Mouse (Mus musculus) heart, adult 8-10 months (tissue): Measurements from ENCODE around the gene Myct1. TPM values are rescaled to one million over a fixed set of nuclear protein-coding genes. Genes with fewer than 3 reads are reported as not detected.

Source experiments
- DNase-seq: peaks from one replicate; pipeline ENCODE4 v3.0.0; 2022; ENCODE audit warnings: low spot score
- total RNA-seq, 4 experiments: library from RNA; stranded (reverse); gene quantifications; 2 replicates each; pipeline ENCODE4 v1.2.4; 2022

The Myct1 gene
- total RNA-seq: 10 to 100 TPM; 10.6 to 13.6 (median 11.7) TPM

DNA sequence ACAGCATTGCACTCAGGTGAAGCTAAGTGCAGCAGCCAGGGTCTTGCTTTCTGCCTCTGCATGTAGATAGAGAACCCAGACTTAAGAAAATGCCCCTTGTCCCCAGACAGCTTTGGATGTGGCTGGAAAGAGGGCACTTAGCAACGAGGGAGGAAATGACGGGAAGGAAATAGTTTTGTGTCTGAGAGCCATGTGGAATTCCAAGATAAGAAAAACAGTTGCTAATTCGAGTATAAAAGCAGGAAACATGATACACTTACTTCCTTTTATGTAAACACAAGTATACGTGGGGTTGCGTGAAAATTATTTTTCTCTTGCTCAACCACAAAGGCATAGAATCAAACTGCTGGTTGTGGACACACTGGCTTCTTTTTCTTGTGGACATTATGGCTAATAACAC is at the start of gene Myct1:
Gene Myct1, plus strand, starts transcription at position 312 of the 400 bp plus-strand sequence.
- peak; percentile 76 for DNase-seq

DNA sequence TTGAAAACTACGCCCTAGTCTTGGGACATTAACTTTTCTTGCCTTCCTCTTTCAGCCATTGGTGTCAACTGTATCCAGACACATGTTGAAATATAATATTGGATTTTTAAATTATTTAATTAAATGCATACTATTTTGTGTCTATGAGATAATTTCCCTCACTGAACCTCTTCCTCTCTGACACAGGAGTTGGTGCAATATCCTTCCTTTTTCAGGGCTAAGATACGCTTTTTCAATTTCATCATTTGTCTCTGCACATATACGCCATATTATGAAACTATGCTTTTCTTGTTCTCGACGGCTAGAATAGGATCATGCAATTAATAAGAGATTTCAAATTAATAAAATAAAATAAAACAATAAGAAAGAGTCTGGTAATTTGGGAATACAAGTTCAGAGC is 47.1 kb upstream of the Myct1 start:
- no peak for DNase-seq

DNA sequence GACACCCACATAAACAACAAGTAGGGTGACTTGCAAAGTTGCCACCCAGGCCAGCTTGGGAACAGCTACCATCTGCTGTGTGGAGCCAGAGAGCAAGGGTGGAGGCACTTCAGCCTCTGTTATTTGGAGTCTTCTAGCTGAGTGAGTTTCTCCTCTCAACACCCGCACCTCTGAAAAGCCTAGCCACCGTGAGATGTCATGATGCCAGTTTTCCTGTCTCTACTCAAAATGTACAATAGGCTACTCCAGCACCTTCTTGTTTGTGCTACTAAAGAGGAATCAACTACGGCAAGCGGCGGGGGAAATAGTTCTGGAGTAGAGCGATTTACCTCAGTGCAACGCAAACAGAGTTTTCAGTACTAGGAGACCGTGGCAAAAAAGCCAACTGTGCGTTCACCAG is 45.8 kb upstream of the Myct1 start:
- no peak for DNase-seq

DNA sequence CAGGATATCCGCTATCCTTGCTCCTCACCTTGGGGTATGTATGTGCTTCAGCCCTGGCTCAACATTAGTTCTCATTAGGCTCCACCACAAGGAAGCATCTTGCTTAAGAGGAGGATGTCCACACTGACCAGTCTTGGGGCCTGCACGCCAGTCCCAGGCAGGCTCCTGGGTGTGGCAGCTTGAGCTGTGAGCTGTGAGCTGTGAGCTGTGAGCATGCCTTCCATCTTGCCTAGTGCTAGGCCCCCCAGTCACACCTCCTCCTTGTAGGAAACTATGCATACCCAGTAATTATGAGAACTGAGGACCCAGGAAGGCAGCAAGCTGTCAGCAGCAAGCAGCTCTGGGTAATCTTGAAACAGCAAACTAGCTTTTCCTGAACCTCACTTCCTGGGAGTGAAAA is 44.9 kb upstream of the Myct1 start:
- no peak for DNase-seq

GRCm38 (mm10) chr10:5549871-5550167 is 43.8 kb upstream of the Myct1 start:
- DNase-seq: peak; percentile 49

DNA sequence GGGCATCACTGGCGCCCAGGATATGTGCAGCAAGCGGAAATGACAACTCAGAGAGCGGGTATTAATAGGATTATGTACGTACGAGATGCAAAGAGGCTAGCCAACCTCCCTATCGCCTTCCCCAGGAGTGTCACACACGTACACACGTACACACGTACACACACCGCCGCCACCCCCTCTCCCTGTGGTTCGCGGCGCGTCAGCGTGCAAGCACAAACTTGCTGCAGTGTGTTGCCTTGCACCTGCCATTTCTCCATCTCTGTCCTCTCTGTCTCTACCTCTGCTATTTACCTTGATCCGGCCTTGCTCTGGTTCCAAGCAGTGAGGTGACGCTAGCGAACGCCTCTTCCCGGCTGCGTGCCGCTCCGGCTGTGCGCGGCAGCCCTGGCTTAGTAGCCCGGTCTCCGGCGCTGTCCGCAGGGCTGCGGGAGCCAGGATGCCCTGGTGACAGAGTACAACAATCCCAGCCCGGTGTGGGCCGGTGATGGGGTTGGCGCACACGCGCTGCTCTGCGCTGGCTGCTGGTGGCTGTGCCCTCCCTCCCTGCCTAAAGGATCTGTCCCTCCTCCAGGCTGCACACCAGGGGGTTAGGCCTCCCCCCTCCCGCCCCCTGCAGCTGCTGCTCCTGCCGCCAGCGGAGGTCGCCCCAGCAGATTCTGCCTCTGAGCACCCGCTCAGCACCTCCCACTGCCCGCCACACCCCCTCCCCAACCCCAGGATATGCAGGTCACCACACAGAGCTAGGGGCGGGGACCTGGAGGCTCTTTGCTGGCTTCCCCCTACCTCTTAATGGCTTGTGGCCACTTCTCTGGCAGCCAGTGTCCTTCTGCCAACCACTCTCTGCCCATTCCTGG is 43.2 kb upstream of the Myct1 start:
- DNase-seq: peak; percentile 28

DNA sequence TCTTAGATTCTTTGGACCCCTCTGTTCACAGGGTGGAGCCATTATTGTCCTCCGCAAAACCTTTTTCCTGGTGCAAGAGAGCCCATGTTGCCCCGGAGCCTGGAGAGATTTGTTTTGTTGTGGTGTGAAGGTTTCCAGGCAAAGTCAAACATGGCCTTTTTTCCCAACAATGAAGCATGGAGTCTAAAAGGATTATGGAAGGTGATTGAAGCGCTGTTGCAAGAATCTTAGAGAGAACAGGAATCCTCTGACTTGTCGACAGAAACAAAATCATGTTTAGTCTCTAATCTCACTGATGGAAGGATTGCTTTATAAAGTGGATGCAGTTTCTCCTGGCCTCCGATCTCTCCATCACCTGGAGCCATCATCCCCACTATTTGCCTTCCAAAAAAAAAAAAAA is 42.2 kb upstream of the Myct1 start, which contains the start of gene Syne1:
Gene Syne1, minus strand, starts transcription at position 101 of the 400 bp plus-strand sequence.
- DNase-seq: no peak

GRCm38 (mm10) chr10:5554941-5555340 is 38.6 kb upstream of the Myct1 start:
- no peak for DNase-seq

- DNase-seq: no peak
These were observed 34.8 kb upstream of the Myct1 start for GRCm38 (mm10) chr10:5558808-5559207.

- DNase-seq: no peak
These were observed 33.0 kb upstream of the Myct1 start for GRCm38 (mm10) chr10:5560526-5560925.

- DNase-seq: no peak
These were observed 31.9 kb upstream of the Myct1 start for GRCm38 (mm10) chr10:5561706-5562105.

GRCm38 (mm10) chr10:5568991-5569390 is 24.6 kb upstream of the Myct1 start:
- no peak for DNase-seq

DNA sequence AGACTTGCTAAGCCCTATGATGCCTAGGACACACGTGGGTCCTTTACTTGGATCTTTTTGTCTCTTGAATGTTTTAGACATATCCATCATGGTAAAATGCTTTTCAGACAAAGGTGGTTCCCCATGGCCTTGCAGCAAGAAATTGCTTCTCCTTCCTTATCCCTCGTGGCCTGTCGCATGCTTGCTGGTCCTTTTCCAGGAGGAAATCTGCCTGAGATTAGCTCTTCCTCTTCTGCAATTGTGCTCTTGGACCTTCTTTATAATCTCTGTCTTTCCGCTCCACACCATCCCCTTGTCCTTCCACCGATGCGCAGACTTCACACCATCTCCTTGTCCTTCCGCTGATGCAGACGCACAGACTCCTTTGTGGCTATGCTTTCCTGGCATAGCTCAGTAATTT is 23.5 kb upstream of the Myct1 start:
- peak; percentile 22 for DNase-seq

- DNase-seq: no peak
These were observed 22.2 kb upstream of the Myct1 start for GRCm38 (mm10) chr10:5571332-5571731.

GRCm38 (mm10) chr10:5573328-5573727 is 20.2 kb upstream of the Myct1 start:
- DNase-seq: no peak

DNA sequence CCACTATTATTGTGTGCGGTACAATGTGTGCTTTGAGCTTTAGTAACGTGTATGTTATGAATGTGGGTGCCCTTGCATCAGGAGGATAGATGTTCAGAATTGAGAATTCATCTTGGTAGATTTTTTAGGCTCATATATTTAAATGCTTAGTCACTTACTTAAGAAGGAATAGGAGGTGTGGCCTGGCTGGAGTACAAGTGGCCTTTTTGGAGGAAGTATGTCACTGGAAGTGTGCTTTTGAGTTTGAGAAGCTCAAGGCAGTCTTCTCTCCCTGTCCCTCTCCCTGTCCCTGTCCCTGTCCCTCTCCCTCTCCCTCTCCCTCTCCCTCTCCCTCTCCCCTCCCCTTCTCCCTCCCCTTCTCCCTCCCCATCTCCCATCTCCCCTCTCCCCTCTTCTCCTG is 2.5 kb upstream of the Myct1 start:
- DNase-seq: no peak

- peak; percentile 75 for DNase-seq
These were observed 1.6 kb upstream of the Myct1 start for GRCm38 (mm10) chr10:5591996-5592395.

- DNase-seq: no peak
These were observed 882 bp downstream of the Myct1 start for GRCm38 (mm10) chr10:5594457-5594856.

GRCm38 (mm10) chr10:5596559-5596958 is 3.0 kb downstream of the Myct1 start:
- no peak for DNase-seq

GRCm38 (mm10) chr10:5600123-5600522 is 6.5 kb downstream of the Myct1 start:
- peak; percentile 77 for DNase-seq

DNA sequence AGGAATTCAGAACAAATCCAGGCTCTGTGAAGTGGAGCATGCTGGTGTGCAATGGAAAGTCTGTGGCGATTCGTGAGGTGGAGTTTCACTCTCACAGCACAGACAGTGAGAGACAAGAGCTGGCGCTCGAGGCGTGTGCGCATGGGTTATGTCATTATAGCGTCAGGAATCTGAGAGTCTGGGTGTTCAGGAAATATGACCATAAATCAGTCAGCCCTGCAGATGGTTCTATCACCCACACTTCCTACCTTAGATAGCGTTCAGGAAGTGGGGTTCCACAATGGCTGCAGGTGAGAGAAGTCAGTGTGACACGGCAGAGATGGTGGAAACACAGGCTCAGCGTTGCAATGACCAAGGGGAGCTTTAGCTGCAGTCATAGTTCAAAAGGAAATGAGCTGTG is 9.9 kb downstream of the Myct1 start:
- no peak for DNase-seq

- no peak for DNase-seq
These were observed 10.8 kb downstream of the Myct1 start for GRCm38 (mm10) chr10:5604371-5604770.

DNA sequence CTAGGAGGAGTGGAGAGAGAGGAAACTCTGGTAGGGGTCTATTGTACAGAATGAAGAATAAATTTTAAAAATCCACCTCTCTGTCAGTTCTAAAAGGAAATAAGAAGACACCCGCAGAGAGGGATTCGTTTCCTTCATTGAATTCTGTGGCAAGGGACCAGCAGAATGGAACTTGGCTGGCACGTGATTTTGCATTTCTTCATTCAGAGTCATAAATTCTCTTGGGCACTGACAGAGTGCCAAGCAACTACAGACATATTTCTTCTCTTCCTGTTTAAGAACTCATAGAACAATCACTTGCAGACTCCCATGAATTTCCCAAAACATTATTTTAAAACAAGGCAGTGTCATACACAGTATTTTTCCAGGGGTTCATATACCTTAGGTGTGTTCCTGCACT is 15.3 kb downstream of the Myct1 start:
- DNase-seq: no peak
